Mouse (Mus musculus) urinary bladder, adult 18-20 months (tissue): ENCODE measurements at regions not wholly inside any gene's neighbourhood (a gene's known extent, or its start where the extent isn't known, plus 50 kb on each side); places are given as distances from the start of the nearest gene placed in this dataset.

Experiments used
- DNase-seq, 2 experiments: peaks; one replicate each; pipeline ENCODE4 v3.0.0; 2022; ENCODE audit warnings: low spot score in 2 of 2, mixed read lengths in 2 of 2

- no peak for DNase-seq
These were observed 62.5 kb downstream of the Arrdc4 start for GRCm38 (mm10) chr7:68686396-68687139.

- DNase-seq: no peak
These were observed 66.0 kb downstream of the Arrdc4 start for GRCm38 (mm10) chr7:68682929-68683643.

DNA sequence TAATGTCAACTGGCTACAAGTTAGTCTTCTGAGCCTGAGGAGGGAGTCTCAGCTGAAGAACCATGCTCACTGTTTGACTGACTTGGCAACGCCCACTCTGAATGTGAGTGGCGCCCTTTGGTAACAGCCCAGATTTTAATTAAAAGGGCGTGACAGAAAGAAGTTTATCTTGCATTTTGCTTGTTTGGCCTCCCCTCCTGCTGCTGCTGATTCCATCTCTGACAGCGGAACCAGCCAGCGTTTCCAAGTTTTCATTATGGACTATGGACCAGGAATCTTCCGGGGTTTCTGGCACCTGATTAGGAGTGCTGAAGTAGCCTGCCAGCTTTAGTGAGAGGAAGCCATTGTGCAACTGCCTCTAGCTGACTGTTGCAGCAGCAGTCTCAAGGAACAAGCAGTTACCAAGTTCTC lies 66.7 kb downstream of the Arrdc4 start:
- no peak for DNase-seq

DNA sequence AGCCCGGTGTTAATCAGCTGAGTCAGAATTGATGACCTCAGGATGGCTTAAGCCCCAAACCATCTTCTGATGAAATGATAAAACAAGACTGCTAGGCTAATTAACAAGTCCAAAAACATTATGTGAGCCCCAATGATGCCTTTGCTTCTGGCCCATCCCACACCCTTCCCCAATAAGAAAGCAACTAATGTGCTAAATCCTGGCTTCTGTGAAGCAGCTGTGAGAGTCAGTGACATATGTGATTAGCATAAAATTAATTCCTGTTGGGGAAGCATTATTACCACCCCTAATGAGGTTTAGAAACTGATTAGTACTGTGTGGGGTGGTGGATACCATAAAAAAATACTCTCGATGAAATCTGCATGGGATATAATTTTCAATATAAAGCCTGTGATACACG lies 69.3 kb downstream of the Arrdc4 start:
- no peak for DNase-seq

- DNase-seq: peak in 1 of 2 experiments; percentile 12
These were observed 81.0 kb downstream of the Arrdc4 start for GRCm38 (mm10) chr7:68667790-68668732.

DNA sequence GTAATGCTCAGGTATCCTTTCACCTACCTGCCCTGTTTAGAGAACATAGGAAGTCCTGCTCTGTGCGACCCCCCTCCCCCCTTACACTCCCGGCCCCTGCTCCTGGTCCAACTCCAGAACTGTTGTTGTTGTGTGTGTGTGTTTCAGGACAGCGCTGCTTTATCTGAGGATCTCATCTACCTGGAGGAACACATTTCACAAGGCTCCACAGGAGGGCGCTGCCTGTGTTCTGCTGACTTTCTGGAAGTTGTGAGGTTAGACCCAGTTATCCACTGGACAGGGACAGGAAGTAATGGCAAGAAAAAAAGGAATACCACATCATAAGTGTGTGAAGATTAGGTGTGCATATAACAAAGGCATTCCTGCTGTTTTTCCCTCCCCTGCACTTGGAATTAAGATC lies 81.8 kb downstream of the Arrdc4 start:
- peak in 1 of 2 experiments; percentile 20 for DNase-seq

GRCm38 (mm10) chr7:68656354-68656753 lies 92.7 kb downstream of the Arrdc4 start:
- DNase-seq: no peak

- no peak for DNase-seq
These were observed 95.5 kb downstream of the Arrdc4 start for GRCm38 (mm10) chr7:68653534-68653933.

- DNase-seq: no peak
These were observed 97.6 kb downstream of the Arrdc4 start for GRCm38 (mm10) chr7:68651418-68651817.

DNA sequence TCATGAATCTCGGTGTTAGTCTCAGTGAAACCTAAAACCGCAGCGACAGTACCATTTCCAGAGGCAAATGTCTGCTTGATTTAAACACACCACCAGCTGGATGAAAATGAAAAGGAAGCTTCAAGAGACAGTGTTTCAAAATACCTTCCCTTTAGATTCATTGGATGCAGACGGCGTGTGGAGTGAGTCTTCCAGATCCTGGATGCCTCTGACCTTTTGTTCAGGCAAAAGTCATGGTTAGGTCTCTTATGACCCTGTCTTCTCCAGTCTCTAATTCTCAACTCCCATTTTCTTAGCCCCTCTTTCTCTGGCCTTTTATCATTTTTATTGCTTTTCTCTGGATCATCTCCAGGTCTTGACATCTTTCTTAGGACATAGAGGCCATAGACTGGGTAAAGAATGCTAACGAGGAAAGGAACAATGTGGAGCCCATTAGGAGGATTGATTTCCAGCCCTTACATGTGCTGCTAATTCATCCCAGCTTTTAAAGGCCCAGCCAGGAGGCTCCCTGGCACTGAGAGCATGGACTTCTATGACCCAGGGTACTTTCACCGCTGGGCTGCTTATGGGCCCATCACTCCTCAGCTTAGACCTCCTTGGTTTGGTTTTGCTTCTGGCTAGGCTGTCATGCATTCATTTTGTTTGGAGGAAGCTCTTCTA lies 111.4 kb downstream of the Arrdc4 start:
- no peak for DNase-seq

DNA sequence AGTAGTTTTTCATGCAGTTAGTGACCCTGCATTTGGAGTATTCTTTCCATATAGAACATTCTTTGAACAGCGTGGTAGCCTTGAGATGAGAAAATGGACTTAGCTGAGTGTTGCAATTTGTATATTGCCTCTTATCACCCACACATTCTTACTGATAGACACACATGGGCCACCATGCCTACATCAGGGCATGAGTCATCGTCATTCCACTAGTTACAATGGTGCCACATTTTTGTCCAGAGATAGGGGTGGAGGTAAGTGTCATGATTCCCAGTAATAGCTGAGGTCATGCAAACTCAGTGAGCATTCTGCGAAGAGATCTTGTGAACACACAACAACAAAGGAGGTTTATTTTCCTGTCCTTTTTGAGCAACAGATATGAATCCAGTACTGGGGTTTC lies 128.0 kb downstream of the Arrdc4 start:
- no peak for DNase-seq

DNA sequence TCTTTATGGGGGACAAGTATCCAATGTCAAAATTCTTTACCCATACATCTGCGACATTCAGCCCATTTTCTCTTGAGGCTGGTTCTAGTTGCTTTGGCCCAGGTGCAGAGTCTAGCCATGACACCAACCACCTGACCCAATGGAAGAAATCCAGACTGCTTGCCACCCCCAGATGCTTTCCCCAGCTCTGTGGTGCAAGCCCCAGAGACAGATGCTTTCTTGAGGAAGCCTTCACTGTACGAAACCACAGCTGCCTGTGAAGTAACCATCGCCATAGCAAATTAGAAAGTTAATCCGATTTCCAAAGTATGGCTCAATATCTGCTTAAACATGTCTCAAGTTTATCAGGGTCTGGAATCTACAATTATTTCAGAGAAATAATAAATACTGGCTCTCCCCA lies 138.5 kb downstream of the Arrdc4 start:
- DNase-seq: no peak

DNA sequence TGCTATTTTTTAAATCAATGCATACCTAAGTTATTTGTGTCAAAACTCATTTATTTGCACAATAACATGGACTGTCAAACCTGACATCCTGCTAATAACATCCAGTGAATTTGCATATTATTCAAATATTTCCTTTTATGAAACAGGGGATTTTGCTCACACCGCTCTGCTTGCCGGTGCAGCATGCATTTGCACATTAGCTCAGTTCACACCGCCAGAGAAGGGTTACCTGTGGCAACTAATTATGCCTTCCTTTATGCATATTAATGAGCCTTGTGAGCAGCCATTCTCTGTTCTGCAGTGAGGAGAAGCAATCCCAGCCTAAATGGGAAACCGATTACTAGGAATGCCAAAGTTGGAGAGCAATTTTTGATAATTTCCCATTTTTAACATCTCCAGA lies 141.9 kb downstream of the Arrdc4 start:
- no peak for DNase-seq

- DNase-seq: no peak
These were observed 142.8 kb downstream of the Arrdc4 start for GRCm38 (mm10) chr7:68606278-68606677.

DNA sequence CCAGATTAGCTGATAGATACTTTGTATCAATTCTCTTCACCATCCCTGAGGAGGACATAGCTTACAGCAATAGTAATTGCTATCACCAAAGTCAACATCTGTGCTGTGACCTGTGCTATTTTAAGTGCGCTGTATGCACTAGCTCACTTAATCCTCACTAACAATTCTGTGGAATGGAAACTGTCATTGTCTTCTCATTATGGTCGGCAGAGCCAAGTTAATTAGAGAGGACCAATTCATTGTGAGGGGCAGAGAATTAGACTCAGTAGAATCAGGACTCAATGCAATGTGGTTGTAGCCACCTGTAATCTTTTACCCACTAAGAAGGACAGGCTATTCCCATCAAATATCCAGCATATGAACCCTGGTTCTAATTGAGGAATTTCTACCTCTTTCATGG lies 145.3 kb downstream of the Arrdc4 start:
- DNase-seq: no peak

DNA sequence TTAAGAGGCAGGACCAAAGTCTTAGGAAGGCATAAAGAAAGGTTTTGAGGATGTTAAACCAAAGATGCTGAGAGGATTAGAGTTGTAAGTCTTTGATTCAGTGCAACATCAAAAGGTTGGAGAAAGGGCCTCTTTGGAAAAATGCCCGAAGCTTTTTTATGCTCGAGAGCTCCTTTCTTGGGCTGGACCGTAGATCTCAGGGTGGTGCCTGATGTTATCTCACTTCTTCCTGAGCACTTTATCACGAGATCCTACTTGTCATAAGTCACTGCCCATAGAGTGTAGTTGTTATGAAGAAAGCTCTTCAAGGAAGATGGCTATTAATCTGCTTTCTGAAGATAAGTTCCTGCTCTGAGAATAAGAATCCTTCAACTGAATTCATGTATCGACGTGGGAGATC lies 147.0 kb downstream of the Arrdc4 start:
- DNase-seq: no peak

DNA sequence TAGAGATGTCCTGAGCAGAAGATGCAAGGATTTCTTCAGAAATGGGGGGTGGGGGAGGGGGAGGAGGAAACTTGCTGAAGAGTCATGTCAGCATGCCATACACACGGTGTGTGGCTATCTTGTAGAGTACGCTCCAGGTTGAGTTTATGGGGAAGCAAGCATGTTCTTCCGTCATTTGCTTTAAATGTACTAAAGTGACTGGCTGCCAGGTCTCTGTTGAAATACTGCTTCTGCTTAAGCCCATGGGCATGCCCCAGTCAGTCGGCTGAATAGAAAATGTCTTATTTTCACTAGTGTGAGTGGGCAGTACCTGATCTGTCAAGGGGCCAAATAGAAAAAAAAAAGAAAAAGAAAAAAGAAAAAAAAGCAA lies 155.0 kb downstream of the Arrdc4 start:
- DNase-seq: no peak

DNA sequence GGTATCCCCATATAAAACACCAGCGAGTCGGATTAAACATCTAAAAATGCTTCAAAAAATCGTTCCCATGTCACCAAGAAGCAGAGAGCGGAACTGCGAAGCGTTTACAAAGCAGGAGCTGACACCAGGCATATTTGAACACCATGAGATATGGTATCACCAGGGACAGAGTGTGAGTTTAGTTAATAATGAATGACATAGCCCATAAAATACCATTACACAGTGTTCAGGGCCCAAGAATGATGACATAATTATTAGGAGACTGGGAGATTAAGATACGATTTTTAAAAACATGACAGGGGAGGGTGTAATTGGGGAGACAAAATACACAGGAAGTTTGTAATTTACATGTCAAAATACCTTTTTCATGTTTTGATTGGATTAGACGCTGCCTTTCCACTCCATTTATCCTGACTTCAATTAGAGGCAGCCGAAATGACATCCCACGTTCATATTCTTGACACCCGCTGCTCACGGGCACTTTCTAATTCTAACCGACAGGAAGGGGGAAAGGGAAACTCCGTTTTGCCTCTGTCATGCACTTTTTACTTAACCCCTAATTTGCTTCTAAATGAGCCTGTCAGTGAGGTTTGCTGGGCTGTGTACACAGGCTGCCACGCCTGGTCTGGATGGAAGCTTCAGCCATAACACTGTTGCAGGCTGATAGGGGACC lies 155.6 kb downstream of the Arrdc4 start:
- no peak for DNase-seq

DNA sequence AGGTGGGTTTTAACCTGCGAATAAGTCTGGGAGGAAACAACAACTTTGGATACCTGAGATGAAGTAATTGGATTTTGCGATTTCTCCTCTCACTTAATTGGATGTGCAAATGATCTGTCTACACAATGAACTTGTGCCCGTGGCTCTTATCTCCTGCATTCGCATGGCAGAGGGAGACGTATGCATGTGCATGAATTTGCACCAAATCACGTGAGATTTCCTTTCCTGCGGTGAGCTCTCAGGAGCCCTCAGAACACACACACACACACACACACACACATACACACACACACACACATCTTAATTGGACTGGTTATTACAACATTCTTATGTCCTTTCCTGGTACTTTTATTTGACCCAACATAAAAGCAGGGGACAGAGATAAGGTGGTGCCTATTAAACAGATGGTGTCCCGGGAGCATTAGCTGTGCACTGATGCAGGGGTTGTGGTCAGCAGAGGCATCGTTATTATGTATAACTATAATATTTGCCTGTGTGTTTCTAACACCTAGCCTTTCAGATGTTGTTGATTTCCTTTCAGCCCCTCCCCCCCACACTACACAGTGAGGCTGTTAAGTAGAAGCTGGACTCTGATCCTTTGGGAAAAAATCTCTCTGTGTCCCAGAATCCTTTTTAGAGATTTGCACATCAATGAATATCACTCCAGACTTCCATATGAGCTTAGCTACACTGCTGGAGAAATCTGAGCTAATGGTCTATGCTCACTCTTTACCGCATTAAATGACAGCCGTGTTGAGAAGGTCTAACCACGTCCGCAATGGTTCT lies 166.3 kb downstream of the Arrdc4 start:
- no peak for DNase-seq

DNA sequence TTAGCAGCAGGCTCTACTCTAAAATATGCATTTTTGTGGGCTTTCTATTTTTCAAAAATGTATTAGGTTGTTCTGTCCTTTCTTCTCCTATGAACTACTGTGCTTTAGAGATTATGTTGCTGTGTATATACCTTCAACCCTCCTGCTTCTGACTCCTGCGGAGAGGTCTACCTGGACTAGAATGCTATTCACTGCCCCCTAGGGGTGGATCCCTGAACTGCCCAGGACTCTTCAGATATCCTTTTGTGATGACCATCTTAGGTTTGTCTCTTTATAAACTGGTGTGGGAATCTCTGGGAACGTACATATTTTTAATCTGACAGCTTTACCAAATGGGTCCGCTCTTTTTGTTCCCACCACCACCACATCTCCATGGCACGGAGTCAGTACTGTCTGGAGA lies 168.4 kb downstream of the Arrdc4 start:
- DNase-seq: peak in 1 of 2 experiments; percentile 44
